Mouse (Mus musculus): ENCODE results near the gene Gaa. TPM values are rescaled to one million over a fixed set of nuclear protein-coding genes. Genes with fewer than 3 reads are reported as not detected.
"Not testable (repeated sequence)": the region's sequence is repeated elsewhere in the genome, so short reads cannot be mapped to it uniquely, and the experiment has no call there.

The Gaa gene
- polyA plus RNA-seq, 1 experiment from 2014 or later, result 64.6 TPM

- no peak for ATAC-seq (replicated peaks; ENCODE audit: low FRiP score, low read depth)
- DNase-seq (ENCODE audit: low spot score), result no peak
- Histone ChIP-seq H3K9ac (ENCODE audit: low read depth, low read length) (no peak overlapping the region), H3K4me3 (replicated peaks; ENCODE audit: low read depth, low read length) (no peak overlapping the region), H3K27ac (no peak overlapping the region), H3K36me3 (ENCODE audit: insufficient read depth, low read length) (peaks cover 14% of the 10 kb centered on the region; the same call in 1 of the 2 replicates), H3K4me1 (replicated peaks; ENCODE audit: insufficient read depth, low read length) (no peaks in the 10 kb centered on the region), H3K4me2 (ENCODE audit: low read length) (no peak overlapping the region), H3K27me3 (ENCODE audit: insufficient read depth, low read length) (no peaks in the 10 kb centered on the region), H3K9me3 (replicated peaks; ENCODE audit: low read length) (no peaks in the 10 kb centered on the region)
- 91% methylated on average over 8 of the region's 8 CpGs for WGBS
- TF ChIP-seq CTCF (IDR thresholded peaks at IDR 0.05; ENCODE audit: low read depth), result peak; percentile 37; the same call in 1 of the 2 replicates
These were observed 5.7 kb downstream of the Gaa start for GRCm38 (mm10) chr11:119273186-119273930.

DNA sequence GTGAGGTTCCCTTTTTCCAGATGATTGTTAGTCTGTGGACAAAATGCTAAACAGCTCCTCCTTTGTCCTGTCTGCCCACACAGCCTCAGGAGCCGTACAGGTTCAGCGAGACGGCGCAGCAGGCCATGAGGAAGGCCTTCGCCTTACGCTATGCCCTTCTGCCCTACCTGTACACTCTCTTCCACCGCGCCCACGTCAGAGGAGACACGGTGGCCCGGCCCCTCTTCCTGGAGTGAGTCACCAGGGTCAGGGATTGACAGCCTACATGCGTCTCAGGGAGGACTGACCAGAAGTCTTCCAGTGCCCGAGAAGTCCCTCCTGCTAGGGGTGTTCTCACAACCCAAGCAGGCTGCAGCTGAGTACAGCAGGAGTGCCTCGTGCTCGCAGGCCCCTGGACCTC, 13.3 kb downstream of the Gaa start:
- DNase-seq (ENCODE audit: low spot score) (no peak), ATAC-seq (replicated peaks; ENCODE audit: low FRiP score, low read depth) (0 out of 2 replicates have a peak, but pooled peaks have one; percentile 12)
- TF ChIP-seq CTCF (IDR thresholded peaks at IDR 0.05; ENCODE audit: low read depth), result no peak
- Histone ChIP-seq H3K9me3 (replicated peaks; ENCODE audit: low read length) (no peaks in the 10 kb centered on the region), H3K36me3 (ENCODE audit: insufficient read depth, low read length) (peaks cover 21% of the 10 kb centered on the region; the same call in 1 of the 2 replicates), H3K4me2 (ENCODE audit: low read length) (no peak overlapping the region), H3K27me3 (ENCODE audit: insufficient read depth, low read length) (no peaks in the 10 kb centered on the region), H3K9ac (ENCODE audit: low read depth, low read length) (no peak overlapping the region), H3K4me3 (replicated peaks; ENCODE audit: low read depth, low read length) (no peak overlapping the region), H3K4me1 (replicated peaks; ENCODE audit: insufficient read depth, low read length) (no peaks in the 10 kb centered on the region), H3K27ac (no peak overlapping the region)
- 76% methylated on average over 15 of the region's 15 CpGs for WGBS

DNA sequence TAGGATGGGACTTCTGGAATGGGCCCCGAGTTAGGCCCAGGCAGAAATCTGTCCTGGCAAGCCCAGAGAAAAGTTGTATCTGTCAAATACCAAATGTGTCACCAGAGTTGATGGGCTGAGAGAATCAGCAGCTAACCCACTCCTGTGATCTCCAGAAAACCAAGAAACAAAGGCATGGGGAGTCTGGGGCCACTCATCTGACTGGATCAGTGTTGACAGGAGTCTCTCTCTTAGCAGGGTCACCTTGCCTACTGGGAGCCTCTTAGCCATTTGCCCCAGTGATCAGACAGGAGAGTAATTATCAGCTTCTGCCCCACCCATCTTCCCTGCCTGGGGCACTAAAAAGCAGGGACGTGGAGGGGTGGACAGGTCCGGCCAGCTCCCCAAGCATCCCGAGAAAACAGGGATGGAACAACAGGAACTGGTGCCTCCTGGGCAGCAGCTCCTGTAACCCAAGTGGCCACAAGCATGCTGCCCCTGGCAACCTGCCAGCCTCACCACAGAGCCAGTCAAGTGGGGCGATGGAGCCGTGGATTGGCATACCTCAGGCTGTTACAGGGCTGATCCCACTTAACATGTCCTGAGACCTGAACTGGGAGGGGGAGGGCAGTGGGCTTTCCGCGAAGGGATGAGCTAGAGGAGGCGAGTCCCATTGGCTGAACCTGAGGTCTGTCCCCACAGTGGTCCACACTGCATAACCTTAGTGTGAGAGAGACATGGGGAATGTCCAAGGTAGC, 18.3 kb downstream of the Gaa start:
- no peak for TF ChIP-seq CTCF (IDR thresholded peaks at IDR 0.05; ENCODE audit: low read depth)
- ATAC-seq (replicated peaks; ENCODE audit: low FRiP score, low read depth) (peak; percentile 42; the same call in 1 of the 2 replicates), DNase-seq (ENCODE audit: low spot score) (no peak)
- H3K9me3 ChIP-seq (replicated peaks; ENCODE audit: low read length), result no peaks in the 10 kb centered on the region
- H3K27me3 ChIP-seq (ENCODE audit: insufficient read depth, low read length), result no peaks in the 10 kb centered on the region
- no peak overlapping the region for H3K27ac ChIP-seq
- no peak overlapping the region for H3K4me2 ChIP-seq (ENCODE audit: low read length)
- 44% methylated on average over 9 of the region's 9 CpGs for WGBS
- no peak overlapping the region for H3K4me3 ChIP-seq (replicated peaks; ENCODE audit: low read depth, low read length)
- no peaks in the 10 kb centered on the region for H3K4me1 ChIP-seq (replicated peaks; ENCODE audit: insufficient read depth, low read length)
- H3K9ac ChIP-seq (ENCODE audit: low read depth, low read length), result no peak overlapping the region
- peaks cover 48% of the 10 kb centered on the region for H3K36me3 ChIP-seq (ENCODE audit: insufficient read depth, low read length)

DNA sequence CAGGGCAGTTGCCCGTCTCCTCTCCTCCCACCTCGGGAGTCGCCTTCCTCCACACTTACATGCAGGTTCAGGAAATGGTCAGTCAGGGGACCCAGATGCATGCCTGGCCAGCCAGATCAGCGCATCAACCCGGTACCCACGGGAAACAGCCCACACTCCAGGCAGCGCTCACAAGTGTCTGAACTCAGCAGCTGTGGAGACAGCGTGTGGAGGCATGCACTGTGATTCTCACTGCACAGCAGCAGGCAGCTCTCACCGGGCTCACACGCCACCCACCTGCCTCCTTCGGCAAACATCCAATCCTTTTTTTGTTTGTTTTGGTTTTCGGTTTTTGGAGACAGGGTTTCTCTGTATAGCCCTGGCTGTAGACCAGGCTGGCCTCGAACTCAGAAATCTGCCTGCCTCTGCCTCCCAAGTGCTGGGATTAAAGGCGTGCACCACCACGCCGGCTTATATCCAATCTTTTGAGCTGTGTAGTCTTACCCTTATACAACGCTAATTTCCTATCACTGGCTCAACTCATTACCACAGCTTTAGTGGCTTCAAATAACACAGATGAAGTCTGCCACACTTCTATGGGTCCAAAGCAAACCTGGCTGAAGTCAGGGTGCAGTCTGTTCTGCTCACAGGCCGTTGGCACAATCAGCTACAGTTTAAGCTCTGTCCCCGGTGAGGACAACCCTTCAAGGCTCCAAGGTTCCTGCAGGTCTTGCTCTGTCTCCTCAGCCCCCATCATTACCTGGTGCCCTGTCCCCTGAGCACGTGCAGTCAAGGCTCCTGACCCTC, 19.7 kb downstream of the Gaa start:
- no peak overlapping the region for H3K4me2 ChIP-seq (ENCODE audit: low read length)
- 81% methylated on average over 20 of the region's 20 CpGs for WGBS
- peaks cover 57% of the 10 kb centered on the region for H3K36me3 ChIP-seq (ENCODE audit: insufficient read depth, low read length)
- no peak overlapping the region for H3K27ac ChIP-seq
- H3K9me3 ChIP-seq (replicated peaks; ENCODE audit: low read length), result no peaks in the 10 kb centered on the region
- no peak for TF ChIP-seq CTCF (IDR thresholded peaks at IDR 0.05; ENCODE audit: low read depth)
- no peaks in the 10 kb centered on the region for H3K27me3 ChIP-seq (ENCODE audit: insufficient read depth, low read length)
- no peak overlapping the region for H3K9ac ChIP-seq (ENCODE audit: low read depth, low read length)
- no peaks in the 10 kb centered on the region for H3K4me1 ChIP-seq (replicated peaks; ENCODE audit: insufficient read depth, low read length)
- ATAC-seq (replicated peaks; ENCODE audit: low FRiP score, low read depth), result no peak
- H3K4me3 ChIP-seq (replicated peaks; ENCODE audit: low read depth, low read length), result no peak overlapping the region
- no peak for DNase-seq (ENCODE audit: low spot score)

DNA sequence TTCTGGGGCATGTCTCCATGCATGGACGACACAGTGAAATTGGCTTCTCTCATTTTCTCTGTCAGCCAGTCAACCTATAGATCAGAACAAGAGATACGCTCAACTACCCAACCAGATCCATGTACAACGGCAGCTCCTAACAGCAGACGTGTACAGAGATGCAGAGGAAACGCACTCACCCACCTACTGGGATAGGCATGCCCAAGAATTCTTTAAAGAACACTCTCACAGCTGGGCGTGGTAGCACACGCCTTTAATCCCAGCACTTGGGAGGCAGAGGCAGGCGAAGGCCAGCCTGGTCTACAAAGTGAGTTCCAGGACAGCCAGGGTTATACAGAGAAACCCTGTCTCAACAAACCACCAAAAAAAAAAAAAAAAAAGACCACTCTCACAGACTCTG, 25.2 kb downstream of the Gaa start:
- peaks cover 86% of the 10 kb centered on the region for H3K36me3 ChIP-seq (ENCODE audit: insufficient read depth, low read length)
- not testable (repeated sequence) for H3K4me1 ChIP-seq (replicated peaks; ENCODE audit: insufficient read depth, low read length); H3K9ac ChIP-seq (ENCODE audit: low read depth, low read length); H3K4me3 ChIP-seq (replicated peaks; ENCODE audit: low read depth, low read length); DNase-seq (ENCODE audit: low spot score); ATAC-seq (replicated peaks; ENCODE audit: low FRiP score, low read depth); H3K9me3 ChIP-seq (replicated peaks; ENCODE audit: low read length); H3K4me2 ChIP-seq (ENCODE audit: low read length); H3K27me3 ChIP-seq (ENCODE audit: insufficient read depth, low read length); H3K27ac ChIP-seq
- WGBS, result 89% methylated on average over 8 of the region's 8 CpGs

DNA sequence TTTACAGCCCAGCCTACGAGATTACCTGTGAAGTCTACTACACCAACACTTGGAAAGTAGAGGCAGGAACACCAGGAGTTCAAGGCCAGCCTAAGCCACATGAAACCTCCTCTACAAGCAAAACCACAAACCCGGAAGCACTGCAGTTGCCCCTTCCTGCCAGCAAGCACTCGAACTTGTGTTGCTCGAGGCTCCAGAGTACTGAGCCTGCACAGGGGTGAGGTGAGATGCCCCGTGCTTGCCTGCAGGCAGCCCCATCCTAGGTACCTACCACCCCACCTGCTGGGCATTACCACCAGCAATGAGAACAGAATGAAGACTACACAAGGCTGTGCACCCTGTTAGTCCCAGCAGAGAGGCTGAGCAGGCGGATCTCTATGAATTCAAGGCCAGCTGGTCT, 30.3 kb downstream of the Gaa start:
- ATAC-seq (replicated peaks; ENCODE audit: low FRiP score, low read depth) (no peak), DNase-seq (ENCODE audit: low spot score) (no peak)
- H3K9ac ChIP-seq (ENCODE audit: low read depth, low read length), result no peak overlapping the region
- peaks cover 9% of the 10 kb centered on the region; the same call in 1 of the 2 replicates for H3K4me1 ChIP-seq (replicated peaks; ENCODE audit: insufficient read depth, low read length)
- H3K36me3 ChIP-seq (ENCODE audit: insufficient read depth, low read length), result peaks cover 43% of the 10 kb centered on the region
- no peak for TF ChIP-seq CTCF (IDR thresholded peaks at IDR 0.05; ENCODE audit: low read depth)
- WGBS, result 80% methylated on average over 6 of the region's 6 CpGs
- H3K27me3 ChIP-seq (ENCODE audit: insufficient read depth, low read length), result no peaks in the 10 kb centered on the region
- H3K9me3 ChIP-seq (replicated peaks; ENCODE audit: low read length), result no peaks in the 10 kb centered on the region
- H3K27ac ChIP-seq, result no peak overlapping the region
- no peak overlapping the region for H3K4me3 ChIP-seq (replicated peaks; ENCODE audit: low read depth, low read length)
- H3K4me2 ChIP-seq (ENCODE audit: low read length), result peak overlapping the region; percentile 95; the same call in 1 of the 2 replicates

All from kidney, postnatal 0 days (tissue).